Mouse (Mus musculus) lung, embryonic 16.5 days (tissue): ENCODE measurements at regions not wholly inside any gene's neighbourhood (a gene's known extent, or its start where the extent isn't known, plus 50 kb on each side); places are given as distances from the start of the nearest gene placed in this dataset.

Experiments used
- ATAC-seq: fragments of 200-750 bp; cut with Nextera tagmentation; 2 replicates; pipeline ENCODE4 v1.8.0; 2017; ENCODE audit warnings: low read depth, mild to moderate bottlenecking, moderate library complexity
- H3K27ac ChIP-seq: fragments of 300-500 bp; sonication (generic); 2 replicates; pipeline ENCODE4 v1.5.1; 2014; ENCODE audit warnings: mild to moderate bottlenecking, control low read depth, low read length
- H3K27me3 ChIP-seq: fragments of 300-500 bp; sonication (generic); 2 replicates; pipeline ENCODE4 v1.6.1; 2014; ENCODE audit warnings: low read depth, low read length, mixed read lengths; ENCODE audit not compliant: control insufficient read depth, insufficient read depth
- H3K36me3 ChIP-seq: fragments of 300-500 bp; sonication (generic); 2 replicates; pipeline ENCODE4 v1.6.1; 2014; ENCODE audit warnings: low read length; ENCODE audit not compliant: control insufficient read depth, insufficient read depth
- H3K4me1 ChIP-seq: fragments of 300-500 bp; sonication (generic); replicated peaks from 2 replicates; pipeline ENCODE4 v1.6.1; 2014; ENCODE audit warnings: low read length, mixed read lengths; ENCODE audit not compliant: control insufficient read depth, insufficient read depth
- H3K4me2 ChIP-seq: fragments of 300-500 bp; sonication (generic); 2 replicates; pipeline ENCODE4 v1.6.1; 2014; ENCODE audit warnings: low read depth, low read length, control low read depth
- H3K4me3 ChIP-seq: fragments of 300-500 bp; sonication (generic); 2 replicates; pipeline ENCODE4 v1.5.1; 2014; ENCODE audit warnings: mild to moderate bottlenecking, low read length, control low read depth
- H3K9ac ChIP-seq: fragments of 300-500 bp; sonication (generic); 2 replicates; pipeline ENCODE4 v1.6.1; 2014; ENCODE audit warnings: low read length, control low read depth
- H3K9me3 ChIP-seq: fragments of 300-500 bp; sonication (generic); 2 replicates; pipeline ENCODE4 v1.6.1; 2016; ENCODE audit warnings: low read length; ENCODE audit not compliant: control insufficient read depth
- WGBS: fragments of 180-500 bp; shearing (Covaris S2); extraction: QIAGEN DNeasy Blood & Tissue Kit; methylation state at CpG from one replicate; pipeline ENCODE4 v1.1.7; 2014; 5-methylcytosine and 5-hydroxymethylcytosine counted together

DNA sequence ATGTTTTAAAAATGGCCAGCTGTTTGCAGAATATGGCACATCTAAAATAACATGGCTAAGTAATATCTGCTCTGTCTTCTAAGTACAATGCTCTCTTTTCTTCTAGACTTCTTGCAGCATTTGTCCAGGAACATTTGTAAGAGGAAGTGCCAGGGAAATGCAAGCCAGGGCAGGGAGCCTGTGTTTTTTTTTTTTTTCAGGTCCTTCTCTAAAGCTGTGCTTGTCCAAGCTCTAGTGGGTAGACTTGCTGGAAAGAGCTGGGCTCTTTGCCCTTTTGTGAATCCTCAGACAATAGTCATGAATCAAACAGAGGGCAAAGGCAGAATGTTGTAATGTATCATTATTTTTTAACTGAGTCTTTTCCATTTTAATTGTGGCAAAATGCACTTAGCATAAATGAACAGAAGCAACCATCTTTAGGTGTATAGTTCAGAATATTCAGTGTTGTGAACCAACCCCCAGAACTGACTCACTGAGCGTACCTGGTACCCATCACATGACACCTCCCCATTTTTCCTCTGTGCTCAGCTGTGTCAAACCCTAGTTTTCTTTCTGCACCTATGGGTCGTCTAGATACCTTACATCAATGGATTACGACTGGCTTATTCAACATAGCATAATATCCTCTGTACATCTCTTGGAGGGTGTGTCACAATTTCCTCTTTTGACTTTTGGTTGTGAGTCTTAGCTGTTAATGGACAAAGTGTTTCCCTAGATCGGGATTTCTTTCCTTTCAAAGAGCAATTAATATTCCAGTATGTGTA lies 160.5 kb upstream of the 4933402D24Rik start:
- Histone ChIP-seq H3K27me3 (no peaks in the 10 kb centered on the region), H3K9ac (no peak overlapping the region), H3K9me3 (no peaks in the 10 kb centered on the region), H3K36me3 (no peaks in the 10 kb centered on the region), H3K4me1 (no peaks in the 10 kb centered on the region), H3K4me3 (no peak overlapping the region), H3K4me2 (no peak overlapping the region), H3K27ac (no peak overlapping the region)
- WGBS: 76% methylated on average over 4 of the region's 4 CpGs
- ATAC-seq: no peak

DNA sequence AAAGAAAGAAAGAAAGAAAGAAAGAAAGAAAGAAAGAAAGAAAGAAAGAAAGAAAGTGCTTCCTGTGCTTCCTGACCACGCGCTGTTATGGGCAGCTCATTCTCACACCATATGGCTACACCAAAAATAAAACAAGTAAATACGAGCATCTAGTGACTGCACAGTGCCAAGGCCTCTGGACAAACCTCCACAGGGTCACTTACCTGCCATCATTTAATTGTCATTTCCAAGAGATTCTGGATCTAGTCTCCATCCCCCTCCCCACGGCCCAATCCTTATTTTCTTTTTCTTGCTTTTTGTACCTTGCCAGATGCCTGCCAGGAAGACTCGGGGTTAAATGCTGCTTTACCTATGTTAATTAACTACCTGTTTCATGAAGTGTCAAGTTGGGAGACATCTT lies 159.8 kb upstream of the 4933402D24Rik start:
- Histone ChIP-seq H3K27ac (no peak overlapping the region), H3K36me3 (no peaks in the 10 kb centered on the region), H3K27me3 (no peaks in the 10 kb centered on the region), H3K4me3 (no peak overlapping the region), H3K4me2 (no peak overlapping the region), H3K9me3 (no peaks in the 10 kb centered on the region), H3K4me1 (no peaks in the 10 kb centered on the region), H3K9ac (no peak overlapping the region)
- no peak for ATAC-seq
- WGBS: 77% methylated on average over 5 of the region's 5 CpGs

DNA sequence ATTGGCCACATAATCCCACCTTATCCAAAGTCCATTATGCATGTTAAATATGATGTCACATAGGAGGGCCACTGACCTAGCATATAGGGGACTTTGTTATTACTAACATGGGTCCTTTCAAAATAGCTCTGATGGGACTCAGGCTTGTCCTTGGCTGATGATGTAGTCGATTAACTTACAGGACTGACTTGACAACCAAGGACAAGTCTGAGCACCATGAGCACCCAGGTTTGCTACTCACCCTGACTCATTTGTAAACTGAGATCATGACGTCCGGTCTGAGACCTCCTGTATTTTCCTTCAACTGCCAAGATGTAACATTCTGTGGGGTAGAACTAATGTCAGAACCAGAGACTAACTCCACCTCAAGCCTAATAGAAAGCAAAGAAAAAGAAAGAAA lies 159.3 kb upstream of the 4933402D24Rik start:
- WGBS: 74% methylated on average over 3 of the region's 3 CpGs
- Histone ChIP-seq H3K4me2 (no peak overlapping the region), H3K4me3 (no peak overlapping the region), H3K36me3 (no peaks in the 10 kb centered on the region), H3K9me3 (no peaks in the 10 kb centered on the region), H3K27ac (no peak overlapping the region), H3K27me3 (no peaks in the 10 kb centered on the region), H3K9ac (no peak overlapping the region), H3K4me1 (no peaks in the 10 kb centered on the region)
- ATAC-seq: no peak

GRCm38 (mm10) chr1:63920181-63920933 lies 151.3 kb upstream of the 4933402D24Rik start:
- H3K36me3 ChIP-seq: no peaks in the 10 kb centered on the region
- no peaks in the 10 kb centered on the region for H3K27me3 ChIP-seq
- no peak overlapping the region for H3K4me2 ChIP-seq
- H3K27ac ChIP-seq: no peak overlapping the region
- H3K9ac ChIP-seq: no peak overlapping the region
- H3K4me1 ChIP-seq: no peaks in the 10 kb centered on the region
- H3K9me3 ChIP-seq: no peaks in the 10 kb centered on the region
- 51% methylated on average over 8 of the region's 8 CpGs for WGBS
- no peak for ATAC-seq
- H3K4me3 ChIP-seq: no peak overlapping the region

- 66% methylated on average over 7 of the region's 7 CpGs for WGBS
- Histone ChIP-seq H3K36me3 (no peaks in the 10 kb centered on the region), H3K4me2 (no peak overlapping the region), H3K4me3 (no peak overlapping the region), H3K4me1 (no peaks in the 10 kb centered on the region), H3K9ac (no peak overlapping the region), H3K9me3 (no peaks in the 10 kb centered on the region), H3K27me3 (no peaks in the 10 kb centered on the region), H3K27ac (no peak overlapping the region)
- no peak for ATAC-seq
These were observed 149.1 kb upstream of the 4933402D24Rik start for GRCm38 (mm10) chr1:63918200-63918599.

DNA sequence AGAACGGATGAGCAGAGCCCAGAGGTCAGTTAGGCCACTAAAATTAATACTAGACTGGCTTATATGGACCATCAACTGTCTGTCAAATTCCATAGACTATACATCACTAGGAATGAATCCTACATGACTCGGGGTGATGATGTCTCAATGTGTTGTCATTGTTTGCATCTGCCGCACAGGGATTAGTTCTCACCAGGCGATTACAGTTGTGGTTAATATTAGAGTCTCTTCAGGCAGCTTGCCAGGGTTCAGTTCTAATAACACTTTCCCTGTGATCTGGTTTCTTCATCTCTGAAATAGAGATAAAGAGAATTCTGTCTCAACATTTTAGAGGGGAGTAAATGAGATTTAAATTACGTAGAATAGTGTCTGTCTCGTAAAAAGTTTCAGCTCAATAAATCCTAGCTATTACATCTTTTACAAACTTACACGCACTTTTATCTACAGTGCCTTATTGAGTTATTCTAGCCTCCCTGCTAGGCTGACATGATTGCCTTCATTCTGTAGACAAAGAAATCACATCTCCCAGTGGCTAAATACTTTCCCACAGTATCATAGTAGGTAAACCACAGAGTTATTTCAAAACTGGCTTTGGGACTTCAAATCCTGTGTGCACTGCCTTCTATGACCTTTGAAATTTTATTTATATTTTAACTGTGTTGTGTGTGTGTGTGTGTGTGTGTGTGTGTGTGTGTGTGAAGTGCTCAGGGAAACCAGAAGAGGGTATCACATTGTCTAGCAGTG lies 148.0 kb upstream of the 4933402D24Rik start:
- Histone ChIP-seq H3K4me3 (no peak overlapping the region), H3K9me3 (no peaks in the 10 kb centered on the region), H3K9ac (no peak overlapping the region), H3K36me3 (no peaks in the 10 kb centered on the region), H3K27me3 (no peaks in the 10 kb centered on the region), H3K4me2 (no peak overlapping the region), H3K4me1 (no peaks in the 10 kb centered on the region), H3K27ac (no peak overlapping the region)
- WGBS: 70% methylated on average over 7 of the region's 7 CpGs
- no peak for ATAC-seq

- Histone ChIP-seq H3K4me3 (no peak overlapping the region), H3K36me3 (no peaks in the 10 kb centered on the region), H3K27me3 (no peaks in the 10 kb centered on the region), H3K4me1 (no peaks in the 10 kb centered on the region), H3K27ac (no peak overlapping the region), H3K4me2 (no peak overlapping the region), H3K9ac (no peak overlapping the region), H3K9me3 (no peaks in the 10 kb centered on the region)
- ATAC-seq: no peak
- WGBS: 71% methylated on average over 3 of the region's 3 CpGs
These were observed 141.7 kb upstream of the 4933402D24Rik start for GRCm38 (mm10) chr1:63910765-63911164.

DNA sequence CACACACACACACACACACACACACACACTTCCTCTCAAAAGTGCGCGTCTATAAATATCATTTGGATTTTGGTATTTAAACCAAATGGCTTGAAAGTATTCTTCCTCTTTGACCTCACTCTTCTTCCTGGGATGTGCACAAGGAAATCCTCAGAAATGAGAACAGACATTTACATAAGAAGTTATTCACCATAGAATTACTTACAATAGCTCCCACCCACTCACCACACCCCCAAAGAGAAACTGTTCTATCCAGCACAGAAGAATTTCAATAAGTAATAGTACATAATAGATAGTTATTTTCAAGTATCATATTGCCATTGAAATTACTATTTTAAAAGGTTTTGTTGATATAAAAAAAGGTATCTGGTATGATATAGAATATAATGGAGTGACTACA lies 140.1 kb upstream of the 4933402D24Rik start:
- Histone ChIP-seq H3K27ac (no peak overlapping the region), H3K36me3 (no peaks in the 10 kb centered on the region), H3K27me3 (no peaks in the 10 kb centered on the region), H3K4me1 (no peaks in the 10 kb centered on the region), H3K9me3 (no peaks in the 10 kb centered on the region), H3K4me3 (no peak overlapping the region), H3K4me2 (no peak overlapping the region), H3K9ac (no peak overlapping the region)
- no peak for ATAC-seq
- 75% methylated on average over 2 of the region's 2 CpGs for WGBS

- Histone ChIP-seq H3K4me3 (no peak overlapping the region), H3K9ac (no peak overlapping the region), H3K27me3 (no peaks in the 10 kb centered on the region), H3K4me2 (no peak overlapping the region), H3K27ac (no peak overlapping the region), H3K9me3 (no peaks in the 10 kb centered on the region), H3K4me1 (no peaks in the 10 kb centered on the region), H3K36me3 (no peaks in the 10 kb centered on the region)
- no peak for ATAC-seq
- 66% methylated on average over 4 of the region's 4 CpGs for WGBS
These were observed 134.6 kb upstream of the 4933402D24Rik start for GRCm38 (mm10) chr1:63903620-63904019.
